Mouse (Mus musculus) heart, postnatal 0 days (tissue): ENCODE results near the gene Traf2.

Source experiments
- CTCF ChIP-seq: IDR thresholded peaks from 2 replicates; pipeline ENCODE4 v1.5.1; 2016; ENCODE audit warnings: antibody characterized with exemption, control low read depth, low read depth
- EP300 ChIP-seq: IDR thresholded peaks from 2 replicates; pipeline ENCODE4 v1.6.1; 2016; ENCODE audit warnings: antibody characterized with exemption, low read depth

DNA sequence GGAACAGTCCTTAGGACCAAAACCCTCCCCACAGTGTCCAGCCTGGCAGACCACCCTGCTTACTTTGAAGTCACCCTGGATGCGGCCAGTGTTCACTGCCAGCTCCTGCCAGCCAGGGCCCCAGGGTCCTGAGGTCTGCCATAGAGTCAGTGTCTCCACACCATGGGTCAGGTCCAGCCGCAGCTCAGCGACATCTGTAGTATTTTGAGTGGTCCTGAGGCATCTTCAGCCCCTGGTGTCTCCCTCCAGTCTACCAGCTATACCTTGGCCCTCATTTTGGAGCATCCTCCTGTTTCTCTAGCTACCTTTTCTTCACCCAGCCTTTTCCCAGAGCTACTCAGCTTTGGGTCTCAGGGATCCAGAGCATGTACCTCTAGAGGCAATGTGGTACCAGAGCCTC, 22.6 kb upstream of the Traf2 start:
- no peak for TF ChIP-seq EP300
- no peak for TF ChIP-seq CTCF
